Mouse (Mus musculus): ENCODE data around the gene Myo3a.
"Not testable (repeated sequence)": the region's sequence is repeated elsewhere in the genome, so short reads cannot be mapped to it uniquely, and the experiment has no call there.

Myo3a gene

DNA sequence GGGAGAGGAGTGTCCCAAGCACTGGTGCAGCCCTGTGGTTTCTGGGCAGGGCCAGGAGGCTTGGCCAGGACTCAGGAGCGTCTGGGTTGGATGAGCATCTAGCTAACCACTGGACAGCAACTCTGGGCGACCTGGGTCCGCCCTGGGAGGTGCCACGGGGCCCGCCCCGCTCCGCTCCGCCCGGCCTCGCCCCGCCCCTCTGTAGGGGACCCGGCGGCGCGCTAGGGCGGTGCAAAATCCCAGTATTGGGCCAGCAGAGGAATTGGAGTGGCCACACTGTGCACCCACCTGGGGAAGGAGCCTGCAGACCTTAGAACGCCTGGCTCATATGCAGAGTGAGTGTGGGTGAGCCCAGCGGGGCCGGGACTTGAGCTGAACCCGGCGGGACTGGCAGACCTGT, at the start of gene Myo3a:
Myo3a (plus strand) TSS at position 196 of the 400 bp plus-strand sequence.
- no peak for DNase-seq (ENCODE audit: low read depth)

DNA sequence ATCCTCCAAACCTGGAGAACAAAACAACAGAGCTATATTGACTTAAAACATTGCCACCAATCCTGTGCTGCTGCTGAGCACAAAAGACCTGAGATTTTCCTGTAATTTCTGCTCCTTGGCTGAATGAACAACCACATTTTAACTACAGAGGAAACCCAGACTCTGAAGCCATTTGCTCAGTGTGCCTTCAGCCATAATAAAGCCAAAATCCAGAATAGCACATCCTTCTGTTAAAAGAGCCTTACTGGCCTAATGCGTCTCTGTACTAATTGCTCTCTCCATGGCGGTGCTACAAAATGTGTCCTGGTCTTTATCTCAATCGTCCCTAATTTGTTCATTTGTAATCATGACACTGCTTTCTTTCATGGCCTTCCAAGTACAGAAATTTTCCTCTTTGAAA, 23.2 kb downstream of the Myo3a start:
- no peak for DNase-seq (ENCODE audit: low read depth)

DNA sequence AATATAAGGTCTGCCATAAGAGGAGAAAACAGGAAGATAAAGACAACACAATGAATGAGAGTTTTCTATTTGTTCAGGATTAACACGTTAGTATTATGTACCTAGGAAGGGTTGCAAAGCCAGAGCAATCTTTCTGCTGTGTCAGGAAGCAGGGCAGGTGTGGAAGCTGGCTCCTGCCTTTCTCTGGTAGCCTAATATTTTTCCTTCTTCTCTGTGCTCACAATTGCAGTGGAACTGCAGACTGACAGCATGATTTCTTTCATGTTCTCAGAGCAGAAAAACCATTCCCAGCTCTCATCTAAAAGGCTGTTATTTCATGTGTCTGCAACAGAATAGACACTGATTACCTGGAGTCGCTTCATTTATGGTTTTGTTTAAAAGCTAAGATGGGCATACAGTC, 23.7 kb downstream of the Myo3a start:
- DNase-seq (ENCODE audit: low read depth), result no peak

DNA sequence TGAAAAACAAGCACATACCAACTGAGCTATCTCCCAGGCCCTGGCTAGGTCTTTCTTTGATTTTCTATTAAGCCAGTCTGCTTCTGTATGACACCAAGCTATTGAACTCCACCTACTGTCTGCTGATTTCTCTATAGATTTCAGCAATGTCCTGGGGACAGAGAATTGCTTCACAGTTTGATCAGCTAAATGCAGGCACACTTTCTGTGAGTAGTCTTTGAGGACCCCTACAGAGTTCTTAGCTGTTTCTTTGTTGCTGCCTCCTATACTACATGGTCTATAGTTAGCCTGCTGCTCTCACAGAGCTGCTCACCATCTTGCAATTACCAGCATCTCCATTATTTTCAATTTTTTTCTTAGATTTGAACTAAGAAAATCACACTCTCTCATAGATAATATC, 28.3 kb downstream of the Myo3a start:
- no peak for DNase-seq (ENCODE audit: low read depth)

DNA sequence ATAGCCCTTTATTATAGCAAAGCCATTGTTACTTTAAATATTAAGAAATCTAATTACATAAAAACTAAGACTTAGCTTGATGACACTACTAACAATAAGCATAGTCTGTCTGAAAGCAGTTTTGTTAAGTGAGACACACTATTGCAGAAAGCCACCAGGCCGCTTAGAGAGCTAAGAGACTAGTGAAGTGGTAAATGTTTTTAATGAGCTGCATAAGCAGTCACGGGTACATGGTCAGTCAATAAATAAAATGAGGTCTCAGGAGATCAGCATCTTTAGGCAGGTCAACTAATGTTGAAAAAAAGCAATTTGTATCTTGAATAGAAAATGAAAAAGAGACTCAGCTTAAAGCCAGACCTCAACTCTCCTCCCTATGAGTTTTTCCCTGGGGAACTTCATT, 44.3 kb downstream of the Myo3a start:
- DNase-seq (ENCODE audit: low read depth), result no peak

DNA sequence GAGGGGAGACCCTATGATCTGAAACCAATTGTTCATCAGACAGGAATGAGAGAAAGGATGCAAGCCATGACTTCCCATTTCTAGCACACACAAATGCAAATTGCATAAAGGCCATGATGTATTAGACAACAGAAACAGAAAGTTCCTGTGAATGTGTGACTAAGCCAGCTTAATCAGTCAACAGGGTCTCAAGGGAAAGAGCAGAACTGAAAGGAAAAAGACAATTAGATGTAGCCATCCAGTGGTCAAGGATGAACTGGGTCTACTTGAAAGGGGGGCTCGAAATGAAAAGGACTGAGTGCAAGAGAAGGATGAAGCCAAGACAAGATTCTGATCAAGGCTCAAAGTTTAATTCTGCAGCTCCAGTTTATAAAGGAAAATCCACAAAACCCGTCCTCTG, 58.1 kb downstream of the Myo3a start:
- no peak for DNase-seq (ENCODE audit: low read depth)

DNA sequence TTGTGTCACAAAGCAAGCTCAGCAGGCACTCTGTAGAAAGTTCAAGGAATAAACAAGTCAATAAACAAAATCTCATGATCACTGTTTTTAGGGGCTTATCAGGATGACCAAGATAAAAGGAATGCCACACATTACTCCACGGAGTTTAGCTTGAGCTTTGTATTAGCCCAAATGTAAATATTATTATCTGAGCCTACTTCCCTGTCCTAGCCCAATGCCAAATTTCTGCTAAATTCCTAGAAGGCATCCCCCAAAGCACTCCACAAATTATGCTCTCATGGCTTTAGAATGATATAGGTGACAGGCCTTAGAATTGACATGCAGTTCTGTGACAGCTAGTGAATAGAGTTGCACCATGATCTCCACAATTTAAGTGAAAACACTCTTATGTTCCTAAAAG, 58.5 kb downstream of the Myo3a start:
- DNase-seq (ENCODE audit: low read depth), result no peak

DNA sequence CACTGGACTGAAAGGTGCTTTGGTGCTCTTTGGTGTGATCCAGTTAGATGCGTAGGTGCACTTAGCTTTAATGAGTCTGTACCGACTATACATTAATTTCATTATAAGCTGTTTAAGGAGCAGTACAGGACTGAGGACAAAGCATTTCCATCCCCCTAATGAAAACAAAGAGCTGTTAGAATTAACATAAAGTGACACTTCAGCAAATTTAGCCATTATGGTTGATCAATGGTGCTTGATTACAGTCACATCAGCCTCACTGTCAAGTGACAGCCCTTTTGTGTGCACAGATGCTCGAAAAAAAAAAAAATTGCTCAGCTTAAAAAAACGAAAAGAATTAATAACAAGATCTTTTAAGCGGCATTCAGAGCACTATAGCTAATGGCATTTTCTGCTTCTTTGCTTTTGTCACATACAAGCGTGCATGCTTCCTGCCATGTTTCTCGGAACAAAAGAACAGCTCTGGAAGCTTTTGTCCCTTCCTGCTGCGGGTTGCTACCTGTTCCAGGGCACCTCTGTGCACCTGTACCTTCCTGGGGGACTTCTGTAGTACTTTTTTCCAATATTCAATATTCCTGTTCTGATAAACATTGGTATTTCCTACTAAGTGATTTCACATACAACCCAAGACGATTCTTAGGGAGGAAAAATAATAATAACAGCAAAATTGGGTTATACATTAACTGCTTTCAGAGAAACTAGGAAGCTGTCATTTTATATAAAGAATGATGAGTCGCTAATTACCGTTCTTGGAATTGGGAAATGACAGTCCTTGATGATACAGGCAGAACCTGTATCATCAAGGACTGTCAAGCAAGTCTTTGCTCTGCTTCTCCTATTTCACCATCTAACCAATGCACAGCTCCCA, 66.5 kb downstream of the Myo3a start:
- DNase-seq (ENCODE audit: low read depth), result no peak

DNA sequence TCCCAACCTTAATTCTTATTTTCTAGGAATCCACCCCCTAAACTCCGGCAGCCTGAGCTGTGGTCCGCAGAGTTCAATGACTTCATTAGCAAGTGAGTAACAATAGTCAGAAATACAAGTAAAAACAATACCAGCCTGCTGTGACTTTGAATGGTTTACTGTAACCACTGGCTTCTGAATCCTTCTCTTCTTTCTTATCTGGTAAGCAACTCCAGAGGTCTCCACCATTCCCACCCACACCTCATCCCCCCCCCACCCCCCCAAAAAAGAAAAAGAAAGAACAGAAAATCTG, 67.1 kb downstream of the Myo3a start:
- no peak for DNase-seq (ENCODE audit: low read depth)

DNA sequence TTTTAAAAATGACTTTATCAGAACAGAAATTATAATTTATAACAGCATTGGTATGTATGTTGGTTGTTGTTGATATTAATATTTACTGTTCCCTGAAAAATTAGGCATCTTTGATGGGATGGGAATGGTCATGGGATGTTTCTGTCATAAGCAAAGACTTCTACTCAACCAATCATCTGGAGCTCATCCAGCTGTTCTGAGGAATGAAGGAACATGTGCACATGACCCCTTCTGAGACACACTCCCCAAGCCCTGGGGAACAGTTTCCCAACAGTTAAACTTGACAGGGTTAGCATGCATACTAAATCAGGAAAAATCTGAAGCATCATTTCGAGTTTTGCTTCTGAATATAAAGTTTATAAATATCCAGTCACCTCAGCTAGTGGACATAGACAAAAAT, 70.6 kb downstream of the Myo3a start:
- DNase-seq (ENCODE audit: low read depth), result no peak

DNA sequence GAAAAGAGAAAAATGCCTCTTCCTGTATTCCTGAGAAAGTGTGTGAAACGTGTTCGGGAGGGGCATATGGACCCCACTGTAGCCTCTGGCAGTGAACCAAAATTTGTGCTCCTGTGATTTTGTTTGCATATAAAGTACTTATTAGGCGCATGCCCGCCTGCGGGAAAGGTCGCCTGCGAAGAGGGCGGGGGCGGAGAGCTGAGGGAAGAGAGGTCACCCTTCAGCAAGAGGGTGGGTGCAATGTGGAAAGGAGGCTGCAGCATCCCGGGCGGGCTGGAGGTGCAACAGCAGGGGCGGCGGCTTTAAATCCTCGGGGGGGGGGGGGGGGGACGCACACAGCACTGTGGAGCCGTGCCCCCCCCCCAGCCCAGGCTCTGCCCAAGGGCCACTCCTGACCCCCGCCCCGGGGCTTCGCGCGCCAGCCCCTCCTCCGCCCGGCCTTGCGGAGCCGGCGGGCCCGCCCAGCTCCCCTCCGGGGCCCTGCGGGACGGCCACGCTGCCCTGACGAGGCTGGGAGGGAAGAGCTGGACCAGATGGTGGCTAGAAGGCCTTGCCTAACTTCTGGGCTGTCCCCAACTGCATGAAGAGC, 111.1 kb downstream of the Myo3a start:
- DNase-seq (ENCODE audit: low read depth), result no peak

DNA sequence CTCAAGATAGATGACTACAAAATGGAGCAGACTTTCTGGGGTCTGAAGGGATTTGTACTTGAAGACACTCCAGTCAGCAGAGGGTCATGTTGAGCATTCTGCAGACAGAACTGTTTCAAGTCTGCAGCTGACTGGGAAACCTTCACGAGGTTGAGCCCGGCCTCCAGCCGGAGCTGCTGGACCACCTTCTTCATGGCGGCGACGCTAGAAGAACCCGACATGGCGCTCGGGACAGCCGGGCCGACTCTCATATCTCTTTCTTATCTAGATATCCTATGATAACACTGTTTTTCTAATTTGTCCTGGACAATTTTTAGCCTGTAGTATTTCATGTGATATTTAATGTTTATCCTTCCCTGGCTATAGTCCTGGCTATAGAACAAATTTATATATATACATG, 183.2 kb downstream of the Myo3a start:
- not testable (repeated sequence) for DNase-seq (ENCODE audit: low read depth)

DNA sequence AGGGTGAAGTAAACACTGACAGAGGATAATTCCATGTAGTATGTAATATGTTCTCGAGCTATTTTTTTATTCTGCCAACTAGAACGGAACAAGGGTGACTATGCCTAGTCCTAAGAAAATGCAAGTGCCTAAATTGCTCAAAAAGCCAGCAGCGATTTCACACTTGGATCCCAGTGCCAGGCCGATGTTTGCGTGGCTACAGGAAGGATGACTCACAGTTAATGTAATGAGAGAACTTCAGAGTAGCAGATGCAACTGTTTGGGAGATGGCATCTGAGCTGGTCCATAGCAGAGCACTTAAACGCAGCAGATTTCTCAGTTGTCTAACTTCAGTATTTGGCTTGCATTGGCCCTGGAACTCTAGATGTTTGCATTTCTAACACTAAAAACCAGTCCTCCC, 321.1 kb downstream of the Myo3a start:
- DNase-seq (ENCODE audit: low read depth), result no peak

DNA sequence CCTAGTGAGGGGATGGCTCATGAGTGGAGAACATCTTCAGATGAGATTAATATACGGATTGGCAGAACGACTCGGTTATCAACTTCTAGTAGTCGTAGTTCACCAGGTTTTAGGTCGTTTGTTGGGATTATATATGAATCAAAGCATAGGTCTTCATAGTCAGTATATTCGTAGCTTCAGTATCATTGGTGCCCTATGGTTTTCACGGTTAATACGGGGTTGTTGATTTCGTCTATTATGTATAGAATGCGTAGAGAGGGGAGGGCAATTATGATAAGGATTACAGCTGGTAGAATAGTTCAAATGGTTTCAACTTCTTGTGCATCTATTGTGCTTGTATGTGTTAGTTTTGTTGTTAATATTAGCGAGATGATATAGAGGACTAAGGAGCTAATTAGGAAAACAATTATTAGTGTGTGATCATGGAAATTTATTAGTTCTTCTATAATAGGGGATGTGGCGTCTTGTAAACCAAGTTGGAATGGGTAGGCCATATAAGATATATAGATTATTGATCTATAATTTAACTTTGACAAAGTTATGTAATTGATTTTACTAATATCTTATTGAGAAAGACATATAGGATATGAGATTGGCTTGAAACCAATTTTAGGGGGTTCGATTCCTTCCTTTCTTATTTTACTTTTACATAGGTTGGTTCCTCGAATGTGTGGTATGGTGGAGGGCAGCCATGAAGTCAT, 360.3 kb downstream of the Myo3a start:
- DNase-seq (ENCODE audit: low read depth), result not testable (repeated sequence)

DNA sequence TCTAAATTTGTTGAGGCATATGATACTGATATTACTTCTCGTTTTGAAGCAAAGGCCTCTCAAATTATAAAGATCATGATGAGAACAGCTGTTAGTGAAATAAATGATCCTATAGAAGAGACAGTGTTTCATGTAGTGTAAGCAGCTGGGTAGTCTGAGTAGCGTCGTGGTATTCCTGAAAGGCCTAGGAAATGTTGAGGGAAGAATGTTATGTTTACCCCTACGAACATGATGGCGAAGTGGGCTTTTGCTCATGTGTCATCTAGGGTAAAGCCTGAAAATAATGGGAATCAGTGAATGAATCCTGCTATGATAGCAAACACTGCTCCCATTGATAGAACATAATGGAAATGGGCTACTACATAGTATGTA, 360.9 kb downstream of the Myo3a start:
- DNase-seq (ENCODE audit: low read depth), result not testable (repeated sequence)

DNA sequence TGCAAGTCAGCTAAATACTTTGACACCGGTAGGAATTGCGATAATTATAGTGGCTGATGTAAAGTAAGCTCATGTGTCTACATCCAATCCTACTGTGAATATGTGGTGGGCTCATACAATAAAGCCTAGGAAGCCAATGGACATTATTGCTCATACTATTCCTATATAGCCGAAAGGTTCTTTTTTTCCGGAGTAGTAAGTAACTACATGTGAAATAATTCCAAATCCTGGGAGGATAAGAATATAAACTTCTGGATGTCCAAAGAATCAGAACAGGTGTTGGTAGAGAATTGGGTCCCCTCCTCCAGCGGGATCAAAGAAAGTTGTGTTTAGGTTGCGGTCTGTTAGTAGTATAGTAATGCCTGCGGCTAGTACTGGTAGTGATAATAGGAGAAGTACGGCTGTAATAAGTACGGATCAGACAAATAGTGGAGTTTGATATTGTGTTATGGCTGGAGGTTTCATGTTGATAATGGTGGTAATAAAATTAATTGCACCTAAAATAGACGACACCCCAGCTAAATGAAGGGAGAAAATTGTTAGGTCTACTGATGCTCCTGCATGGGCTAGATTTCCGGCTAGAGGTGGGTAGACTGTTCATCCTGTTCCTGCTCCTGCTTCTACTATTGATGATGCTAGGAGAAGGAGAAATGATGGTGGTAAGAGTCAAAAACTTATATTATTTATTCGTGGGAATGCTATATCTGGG, 361.5 kb downstream of the Myo3a start:
- not testable (repeated sequence) for DNase-seq (ENCODE audit: low read depth)

DNA sequence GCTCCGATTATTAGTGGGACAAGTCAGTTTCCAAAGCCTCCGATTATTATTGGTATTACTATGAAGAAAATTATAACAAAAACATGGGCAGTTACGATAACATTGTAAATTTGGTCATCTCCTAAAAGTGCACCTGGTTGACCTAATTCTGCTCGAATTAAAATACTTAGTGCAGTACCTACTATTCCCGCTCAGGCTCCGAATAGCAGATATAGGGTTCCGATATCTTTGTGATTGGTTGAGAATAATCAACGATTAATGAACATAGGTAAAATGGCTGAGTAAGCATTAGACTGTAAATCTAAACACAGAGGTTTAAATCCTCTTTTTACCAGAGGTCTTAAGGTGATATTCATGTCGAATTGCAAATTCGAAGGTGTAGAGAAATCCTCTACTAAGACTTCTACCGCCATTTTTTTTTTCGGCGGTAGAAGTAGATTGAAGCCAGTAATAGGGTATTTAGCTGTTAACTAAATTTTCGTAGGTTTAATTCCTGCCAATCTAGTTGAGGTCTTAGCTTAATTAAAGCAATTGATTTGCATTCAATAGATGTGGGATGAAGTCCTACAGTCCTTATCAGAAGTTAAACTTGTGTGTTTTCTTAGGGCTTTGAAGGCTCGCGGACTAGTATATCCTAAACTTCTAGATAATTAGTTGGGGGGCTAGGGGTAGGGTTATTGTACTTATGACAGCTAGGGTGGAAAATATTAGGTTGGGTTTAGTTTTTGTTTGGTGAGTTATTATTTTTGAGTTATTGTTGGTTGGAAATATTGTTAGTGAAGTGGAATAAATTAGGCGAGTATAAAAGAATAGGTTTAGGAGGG, 362.3 kb downstream of the Myo3a start:
- DNase-seq (ENCODE audit: low read depth), result not testable (repeated sequence)

DNA sequence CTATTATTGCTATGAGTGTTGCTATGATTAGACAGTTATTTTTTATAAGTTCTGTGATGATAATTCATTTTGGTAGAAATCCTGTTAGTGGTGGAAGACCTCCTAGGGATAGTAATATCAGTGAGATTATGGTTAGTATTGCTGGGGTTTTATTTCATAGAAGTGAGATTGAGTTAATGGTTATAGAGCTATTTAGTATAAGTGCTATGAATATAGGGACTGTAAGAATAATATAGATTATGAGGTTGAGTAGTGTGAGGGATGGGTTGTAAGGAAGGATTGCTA, 362.8 kb downstream of the Myo3a start:
- no peak for DNase-seq (ENCODE audit: low read depth)

DNA sequence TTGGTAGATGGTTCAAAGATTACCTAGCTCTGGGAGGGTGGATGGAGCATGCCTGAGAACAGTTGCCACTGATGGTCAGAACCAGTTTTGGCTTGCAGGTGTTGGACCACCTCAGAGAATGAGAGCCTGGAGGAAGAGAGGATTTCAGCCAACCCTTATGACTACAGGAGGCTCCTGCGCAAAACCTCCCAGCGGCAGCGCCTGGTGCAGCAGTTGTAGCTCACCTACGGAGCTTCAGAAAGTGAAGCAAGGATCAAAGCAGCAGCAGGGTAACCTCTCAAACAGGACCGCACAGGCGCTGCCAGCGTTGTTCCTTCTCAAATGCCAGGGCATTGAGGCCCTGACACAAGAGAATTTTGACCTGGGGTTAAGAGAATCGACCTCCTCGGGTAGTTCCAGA, 390.6 kb downstream of the Myo3a start:
- DNase-seq (ENCODE audit: low read depth), result no peak

DNA sequence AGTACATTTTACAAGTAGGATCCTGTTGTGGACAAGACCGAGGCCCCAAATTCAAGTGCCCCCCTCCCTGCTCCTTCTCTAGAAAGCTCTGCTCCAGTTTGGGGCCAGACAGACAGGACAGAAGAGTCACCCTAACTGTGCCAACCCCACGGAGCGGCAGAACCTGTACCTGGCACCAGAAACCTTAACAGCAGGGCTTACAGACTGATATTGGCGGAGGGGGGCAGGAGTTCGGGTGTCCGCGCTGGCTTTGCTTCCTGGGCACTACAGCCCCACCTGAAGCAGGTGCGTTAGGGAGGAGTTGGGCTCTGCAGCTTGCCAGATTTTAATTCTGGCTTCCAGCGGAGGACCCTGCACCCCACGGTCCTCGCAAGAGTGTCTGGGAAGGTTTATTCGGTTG, 392.1 kb downstream of the Myo3a start:
- no peak for DNase-seq (ENCODE audit: low read depth)

DNA sequence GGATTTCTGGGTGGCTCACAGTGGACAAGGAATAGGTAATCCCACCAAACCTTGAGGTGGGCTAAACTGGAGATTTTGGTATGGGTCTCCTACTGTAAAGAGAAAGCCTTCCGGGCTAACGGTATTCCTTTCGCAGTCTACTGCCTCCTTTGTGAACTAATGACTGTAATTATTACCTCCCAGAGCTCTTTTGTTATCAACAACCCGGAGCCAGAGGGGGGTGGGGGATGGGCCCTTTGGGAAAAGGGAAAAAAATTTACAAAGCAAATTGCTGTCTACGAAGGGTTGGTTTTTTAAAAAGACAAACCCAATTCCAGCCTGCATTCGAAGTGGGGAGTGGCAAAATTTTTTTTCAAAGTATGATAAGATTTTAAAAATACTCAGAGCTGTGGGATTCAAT, 392.7 kb downstream of the Myo3a start:
- DNase-seq (ENCODE audit: low read depth), result no peak

DNA sequence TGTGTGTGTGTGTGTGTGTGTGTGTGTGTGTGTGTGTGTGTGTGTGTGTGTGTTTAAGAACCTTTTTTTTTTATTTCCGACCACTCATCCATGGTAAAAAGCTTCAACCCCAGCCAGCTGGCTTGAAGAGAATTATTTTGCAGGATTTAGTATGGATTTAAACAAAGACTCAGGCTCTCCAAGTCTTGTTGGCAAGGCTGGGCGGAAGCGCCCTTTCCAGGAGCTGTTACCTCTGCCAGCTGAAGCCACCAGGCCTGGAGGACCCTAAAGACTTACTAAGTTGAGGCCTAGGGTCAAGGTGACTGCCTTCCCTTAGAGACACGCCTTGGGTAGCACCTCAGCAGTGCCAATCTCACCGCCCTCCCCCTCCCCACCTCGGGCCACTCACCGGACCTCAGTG, 393.2 kb downstream of the Myo3a start:
- DNase-seq (ENCODE audit: low read depth), result no peak

Data from c-Kit-positive CD71-positive TER-119-negative erythroid progenitor cells, embryonic 14.5 days (primary cell).